Mouse (Mus musculus): ENCODE data around the gene Gm49388. TPM values are rescaled to one million over a fixed set of nuclear protein-coding genes. Genes with fewer than 3 reads are reported as not detected.

The Gm49388 gene
- polyA plus RNA-seq, 1 experiment from 2014 or later, result not detected

- DNase-seq (no peak), ATAC-seq (ENCODE audit: low read depth) (no peak)
- Histone ChIP-seq H3K4me2 (no peak overlapping the region), H3K4me3 (replicated peaks) (no peak overlapping the region), H3K27me3 (no peaks in the 10 kb centered on the region), H3K9ac (no peak overlapping the region), H3K9me3 (replicated peaks) (no peaks in the 10 kb centered on the region), H3K36me3 (peaks cover 59% of the 10 kb centered on the region), H3K27ac (no peak overlapping the region), H3K4me1 (replicated peaks) (peaks cover 11% of the 10 kb centered on the region)
- WGBS (ENCODE audit: insufficient replicate concordance), result 89% methylated on average over 27 of the region's 27 CpGs
These were observed 33.3 kb upstream of the Gm49388 start for GRCm38 (mm10) chr7:127752069-127752468.

GRCm38 (mm10) chr7:127753158-127753557, 32.2 kb upstream of the Gm49388 start:
- H3K36me3 ChIP-seq, result peaks cover 58% of the 10 kb centered on the region
- WGBS (ENCODE audit: insufficient replicate concordance), result 51% methylated on average over 5 of the region's 5 CpGs
- H3K9me3 ChIP-seq (replicated peaks), result no peaks in the 10 kb centered on the region
- ATAC-seq (ENCODE audit: low read depth) (no peak), DNase-seq (no peak)
- H3K4me2 ChIP-seq, result no peak overlapping the region
- H3K27me3 ChIP-seq, result no peaks in the 10 kb centered on the region
- H3K27ac ChIP-seq, result no peak overlapping the region
- 0 out of 2 replicates have a peak, but pooled peaks cover under 1% of the 10 kb centered on the region for H3K4me1 ChIP-seq (replicated peaks)
- H3K4me3 ChIP-seq (replicated peaks), result no peak overlapping the region
- no peak overlapping the region for H3K9ac ChIP-seq

- H3K4me1 ChIP-seq (replicated peaks), result no peaks in the 10 kb centered on the region
- no peak overlapping the region for H3K4me3 ChIP-seq (replicated peaks)
- 73% methylated on average over 7 of the region's 7 CpGs for WGBS (ENCODE audit: insufficient replicate concordance)
- DNase-seq, result no peak
- no peak overlapping the region for H3K27ac ChIP-seq
- H3K36me3 ChIP-seq, result peaks cover 54% of the 10 kb centered on the region
- no peaks in the 10 kb centered on the region for H3K27me3 ChIP-seq
- H3K9ac ChIP-seq, result no peak overlapping the region
- ATAC-seq (ENCODE audit: low read depth), result no peak
- no peaks in the 10 kb centered on the region for H3K9me3 ChIP-seq (replicated peaks)
- H3K4me2 ChIP-seq, result no peak overlapping the region
These were observed 31.7 kb upstream of the Gm49388 start for GRCm38 (mm10) chr7:127753741-127754140.

DNA sequence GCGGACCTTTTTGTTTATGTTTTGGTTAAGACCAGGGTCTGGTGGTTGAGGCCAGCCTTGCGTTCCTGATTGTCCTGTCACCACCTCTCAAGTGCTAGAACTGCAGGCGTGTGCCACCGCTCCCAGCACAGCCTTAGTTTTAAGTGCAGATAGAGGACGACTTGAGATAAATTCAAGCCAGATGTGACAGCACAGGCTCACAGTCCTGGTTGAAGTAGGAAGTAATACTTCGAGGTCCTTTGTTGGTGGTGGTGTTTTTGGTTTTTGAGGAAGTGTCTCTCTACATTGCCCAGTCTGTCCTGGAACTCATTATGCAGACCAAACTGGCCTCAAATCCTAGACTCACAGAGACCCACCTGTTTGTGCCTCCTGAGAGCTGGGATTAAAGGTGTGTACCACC, 25.7 kb upstream of the Gm49388 start:
- Histone ChIP-seq H3K27me3 (no peaks in the 10 kb centered on the region), H3K4me1 (replicated peaks) (peaks cover 21% of the 10 kb centered on the region), H3K36me3 (peaks cover 17% of the 10 kb centered on the region), H3K4me2 (no peak overlapping the region), H3K9me3 (replicated peaks) (no peaks in the 10 kb centered on the region), H3K4me3 (replicated peaks) (no peak overlapping the region), H3K27ac (no peak overlapping the region), H3K9ac (no peak overlapping the region)
- ATAC-seq (ENCODE audit: low read depth), result no peak
- DNase-seq, result no peak
- 25% methylated on average over 6 of the region's 6 CpGs for WGBS (ENCODE audit: insufficient replicate concordance)

DNA sequence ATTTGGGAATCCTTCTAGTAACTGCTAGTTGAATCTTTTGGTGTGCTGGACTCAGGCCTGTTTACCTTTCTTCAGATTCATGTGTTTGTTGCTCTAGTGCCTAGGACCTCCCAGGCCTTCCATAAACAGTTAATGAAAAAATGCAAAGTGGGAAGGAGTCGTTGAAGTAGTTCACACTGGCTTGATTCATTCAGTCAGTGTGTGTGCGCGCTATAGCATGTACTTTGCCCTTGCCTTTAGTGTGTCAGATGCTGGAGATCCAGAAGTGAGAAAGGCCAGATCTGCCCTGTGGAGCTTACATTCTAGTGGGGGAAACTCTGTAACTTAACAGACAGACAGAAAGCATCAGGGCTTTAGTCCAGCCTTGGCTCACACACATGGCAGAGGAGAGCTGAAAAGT, 24.9 kb upstream of the Gm49388 start:
- 81% methylated on average over 3 of the region's 3 CpGs for WGBS (ENCODE audit: insufficient replicate concordance)
- H3K36me3 ChIP-seq, result peaks cover 13% of the 10 kb centered on the region
- no peak overlapping the region for H3K9ac ChIP-seq
- DNase-seq, result no peak
- no peak overlapping the region for H3K4me3 ChIP-seq (replicated peaks)
- no peak for ATAC-seq (ENCODE audit: low read depth)
- H3K27me3 ChIP-seq, result no peaks in the 10 kb centered on the region
- peaks cover 26% of the 10 kb centered on the region for H3K4me1 ChIP-seq (replicated peaks)
- H3K4me2 ChIP-seq, result no peak overlapping the region
- H3K9me3 ChIP-seq (replicated peaks), result no peaks in the 10 kb centered on the region
- no peak overlapping the region; the same call in 1 of the 2 replicates for H3K27ac ChIP-seq

DNA sequence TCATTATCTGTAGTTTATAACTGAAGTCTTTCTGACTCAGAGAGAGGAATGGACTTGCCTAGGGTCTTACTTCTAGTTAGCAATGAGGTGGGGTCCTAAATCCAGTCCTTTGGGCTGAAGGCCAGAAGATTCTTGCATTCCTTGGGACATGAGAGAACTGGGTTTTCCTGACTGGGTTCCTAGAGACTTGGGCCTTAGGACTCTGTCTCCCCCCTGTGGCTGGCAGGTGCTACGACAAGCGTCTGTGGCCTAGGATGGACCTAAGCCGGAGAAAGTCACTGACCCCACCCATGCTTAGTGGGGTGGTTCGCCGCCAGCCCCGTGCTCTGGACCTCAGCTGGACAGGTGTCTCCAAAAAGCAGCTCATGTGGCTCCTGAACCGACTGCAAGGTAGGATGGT, 24.4 kb upstream of the Gm49388 start:
- Histone ChIP-seq H3K9me3 (replicated peaks) (no peaks in the 10 kb centered on the region), H3K4me2 (no peak overlapping the region), H3K9ac (no peak overlapping the region), H3K27ac (no peak overlapping the region), H3K36me3 (peaks cover 12% of the 10 kb centered on the region), H3K4me1 (replicated peaks) (peaks cover 32% of the 10 kb centered on the region), H3K27me3 (no peaks in the 10 kb centered on the region), H3K4me3 (replicated peaks) (no peak overlapping the region)
- 18% methylated on average over 7 of the region's 7 CpGs for WGBS (ENCODE audit: insufficient replicate concordance)
- DNase-seq (peak; percentile 56), ATAC-seq (ENCODE audit: low read depth) (peak; percentile 68)

DNA sequence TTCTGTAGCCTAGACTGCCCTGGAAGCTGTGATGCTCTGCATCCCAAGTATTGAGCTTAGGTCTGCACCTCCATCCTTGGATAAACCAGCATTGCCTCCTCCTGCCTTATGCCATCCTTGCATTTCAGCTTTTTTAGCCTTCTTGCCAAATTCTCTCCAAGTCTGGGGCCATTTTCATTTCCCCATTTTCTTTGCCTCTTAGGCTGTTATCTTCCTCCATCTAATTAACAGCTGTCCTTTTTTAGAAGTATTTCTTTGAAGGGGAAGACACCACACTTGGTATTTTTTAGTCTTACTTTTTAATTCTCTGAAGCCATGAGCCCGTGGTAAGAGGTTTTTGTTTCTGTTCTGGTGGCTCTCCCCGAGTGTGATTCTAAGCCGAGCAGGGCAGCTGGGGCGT, 21.8 kb upstream of the Gm49388 start:
- DNase-seq (no peak), ATAC-seq (ENCODE audit: low read depth) (no peak)
- Histone ChIP-seq H3K27me3 (no peaks in the 10 kb centered on the region), H3K4me2 (no peak overlapping the region), H3K27ac (peak overlapping the region; percentile 2; the same call in 1 of the 2 replicates), H3K9me3 (replicated peaks) (no peaks in the 10 kb centered on the region), H3K9ac (no peak overlapping the region), H3K4me1 (replicated peaks) (peaks cover 58% of the 10 kb centered on the region), H3K4me3 (replicated peaks) (no peak overlapping the region), H3K36me3 (peaks cover 14% of the 10 kb centered on the region)
- 74% methylated on average over 4 of the region's 4 CpGs for WGBS (ENCODE audit: insufficient replicate concordance)

- WGBS (ENCODE audit: insufficient replicate concordance), result 70% methylated on average over 2 of the region's 2 CpGs
- DNase-seq, result no peak
- Histone ChIP-seq H3K4me3 (replicated peaks) (no peak overlapping the region), H3K36me3 (peaks cover 14% of the 10 kb centered on the region), H3K4me2 (no peak overlapping the region), H3K9me3 (replicated peaks) (no peaks in the 10 kb centered on the region), H3K4me1 (replicated peaks) (peaks cover 63% of the 10 kb centered on the region), H3K27me3 (no peaks in the 10 kb centered on the region), H3K9ac (peak overlapping the region; percentile 19; the same call in 1 of the 2 replicates), H3K27ac (peak overlapping the region; percentile 98)
- ATAC-seq (ENCODE audit: low read depth), result no peak
These were observed 19.7 kb upstream of the Gm49388 start for GRCm38 (mm10) chr7:127765756-127766155.

GRCm38 (mm10) chr7:127766851-127767609, 18.4 kb upstream of the Gm49388 start:
- Histone ChIP-seq H3K4me2 (peak overlapping the region; percentile 96), H3K4me1 (replicated peaks) (peaks cover 71% of the 10 kb centered on the region), H3K4me3 (replicated peaks) (peak overlapping the region; percentile 73), H3K9ac (peak overlapping the region; percentile 92), H3K27me3 (no peaks in the 10 kb centered on the region), H3K9me3 (replicated peaks) (no peaks in the 10 kb centered on the region), H3K36me3 (peaks cover 14% of the 10 kb centered on the region), H3K27ac (peak overlapping the region; percentile 98)
- ATAC-seq (ENCODE audit: low read depth) (peak; percentile 93), DNase-seq (peak; percentile 88)
- WGBS (ENCODE audit: insufficient replicate concordance), result 30% methylated on average over 17 of the region's 17 CpGs

DNA sequence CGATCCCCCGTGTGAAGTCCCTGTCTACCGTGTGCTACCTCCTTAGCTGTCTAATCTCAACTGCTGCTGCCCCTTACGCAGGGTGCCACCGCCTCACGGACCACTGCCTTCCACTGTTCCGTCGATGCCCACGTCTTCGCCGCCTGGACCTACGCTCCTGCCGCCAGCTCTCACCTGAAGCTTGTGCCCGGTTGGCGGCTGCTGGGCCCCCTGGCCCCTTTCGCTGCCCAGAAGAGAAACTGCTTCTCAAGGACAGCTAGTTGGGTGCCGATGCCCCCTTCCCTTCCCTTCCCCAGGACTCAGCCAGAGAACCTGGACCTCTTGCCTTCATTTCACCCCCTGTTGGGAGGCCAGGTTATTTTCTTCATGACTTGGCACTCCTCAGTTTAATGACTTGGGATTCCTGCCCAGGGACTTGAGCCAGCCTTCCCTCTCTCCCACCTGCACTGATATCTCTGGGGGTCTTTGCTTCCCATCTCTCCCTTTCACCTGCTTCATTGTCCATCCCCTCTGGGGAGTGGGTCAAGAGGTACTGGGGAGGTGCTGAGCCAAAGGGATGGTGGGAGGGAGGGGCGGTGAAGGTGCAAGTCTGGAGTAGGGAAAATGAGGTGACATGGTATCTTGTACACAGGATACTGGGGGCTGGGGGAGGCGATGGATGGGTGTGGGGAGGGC, 17.6 kb upstream of the Gm49388 start:
- ATAC-seq (ENCODE audit: low read depth), result peak; percentile 35
- Histone ChIP-seq H3K27me3 (no peaks in the 10 kb centered on the region), H3K4me2 (peak overlapping the region; percentile 96), H3K4me1 (replicated peaks) (peaks cover 76% of the 10 kb centered on the region), H3K9ac (peak overlapping the region; percentile 92), H3K9me3 (replicated peaks) (no peaks in the 10 kb centered on the region), H3K36me3 (peaks cover 9% of the 10 kb centered on the region), H3K4me3 (replicated peaks) (peak overlapping the region; percentile 73), H3K27ac (peak overlapping the region; percentile 98)
- WGBS (ENCODE audit: insufficient replicate concordance), result 59% methylated on average over 19 of the region's 19 CpGs
- DNase-seq, result no peak

- peaks cover 8% of the 10 kb centered on the region for H3K36me3 ChIP-seq
- H3K4me1 ChIP-seq (replicated peaks), result peaks cover 82% of the 10 kb centered on the region
- WGBS (ENCODE audit: insufficient replicate concordance), result 50% methylated on average over 13 of the region's 13 CpGs
- no peak for DNase-seq
- no peaks in the 10 kb centered on the region for H3K9me3 ChIP-seq (replicated peaks)
- H3K4me2 ChIP-seq, result peak overlapping the region; percentile 96
- ATAC-seq (ENCODE audit: low read depth), result no peak
- H3K27me3 ChIP-seq, result no peaks in the 10 kb centered on the region
- H3K27ac ChIP-seq, result peak overlapping the region; percentile 98
- peak overlapping the region; percentile 92 for H3K9ac ChIP-seq
- H3K4me3 ChIP-seq (replicated peaks), result peak overlapping the region; percentile 73
These were observed 16.9 kb upstream of the Gm49388 start for GRCm38 (mm10) chr7:127768346-127768996.
